Comparison of ENCODE assay signal across 8 mouse cellular contexts in genomic region chr8:60983688-60984079, GRCm38 (mm10). TPM values are rescaled to one million over a fixed set of nuclear protein-coding genes. Genes with fewer than 3 reads are reported as not detected.
DNase-seq lines count a peak whose midpoint lies in the region; ATAC-seq and TF ChIP-seq lines count a peak whose summit lies in the region.

No protein-coding gene starts in this region.

- peak overlapping the region; percentile 74 for H3K9ac ChIP-seq in ES-E14 (ENCODE audit: insufficient read depth, low read depth, low read length, poor library complexity, severe bottlenecking)
- H3K9ac ChIP-seq in forebrain, embryonic 14.5 days (ENCODE audit: low read length) = peak overlapping the region; percentile 83
- H3K9ac ChIP-seq in liver, embryonic 16.5 days (ENCODE audit: low read depth, low read length) = peak overlapping the region; percentile 83
- peak overlapping the region; percentile 80 for H3K9ac ChIP-seq in neural tube, embryonic 12.5 days

- H3K4me3 ChIP-seq in ES-E14 (ENCODE audit: insufficient read depth in 1 of 2, low read depth in 1 of 2, low read length in 2 of 2, poor library complexity in 1 of 2, severe bottlenecking in 1 of 2) = peak overlapping the region; percentile 60 to 97
- peak overlapping the region; percentile 73 for H3K4me3 ChIP-seq in forebrain, embryonic 14.5 days (ENCODE audit: low read depth, low read length)
- peak overlapping the region; percentile 99 for H3K4me3 ChIP-seq in liver, embryonic 16.5 days (ENCODE audit: low read depth, low read length)
- peak overlapping the region; percentile 79 for H3K4me3 ChIP-seq in neural tube, embryonic 12.5 days
- H3K4me3 ChIP-seq in testis, adult 2 months (ENCODE audit: control insufficient read depth, low read depth, low read length) = peak overlapping the region; percentile 95

- 7% methylated on average over 9 of the region's 9 CpGs for WGBS in forebrain, embryonic 14.5 days
- WGBS in liver, embryonic 16.5 days (ENCODE audit: insufficient replicate concordance) = 7% methylated on average over 9 of the region's 9 CpGs
- 10% methylated on average over 9 of the region's 9 CpGs for WGBS in neural tube, embryonic 12.5 days

- no peak for DNase-seq in ES-E14 (ENCODE audit: low read depth, low spot score)
- DNase-seq in forebrain, embryonic 14.5 days (ENCODE audit: low spot score) = peak; percentile 76
- DNase-seq in heart, postnatal 10 days = peak; percentile 67 to 72
- peak; percentile 70 for DNase-seq in layer of hippocampus, adult 11-12 months (ENCODE audit: low spot score)

- peak overlapping the region; percentile 97 for H3K4me2 ChIP-seq in forebrain, embryonic 14.5 days (ENCODE audit: low read length)
- H3K4me2 ChIP-seq in liver, embryonic 16.5 days (ENCODE audit: low read depth, low read length) = peak overlapping the region; percentile 89
- peak overlapping the region; percentile 97 for H3K4me2 ChIP-seq in neural tube, embryonic 12.5 days (replicated peaks)

- TF ChIP-seq CTCF in testis, adult 2 months (IDR thresholded peaks at IDR 0.05; ENCODE audit: control insufficient read depth, insufficient read depth, insufficient replicate concordance, low read depth, low read length) = 0 out of 2 replicates have a peak, but pooled peaks have one; percentile 14

- H3K4me1 ChIP-seq in ES-E14 (ENCODE audit: control insufficient read depth in 2 of 2, insufficient read depth in 2 of 2, low read length in 2 of 2, poor library complexity in 1 of 2) = 0 out of 4 replicates have a peak, but pooled peaks cover 0 to 4% of the 10 kb centered on the region in 2 experiments
- H3K4me1 ChIP-seq in forebrain, embryonic 14.5 days (ENCODE audit: control insufficient read depth, insufficient read depth, low read length) = peaks cover 6% of the 10 kb centered on the region
- H3K4me1 ChIP-seq in liver, embryonic 16.5 days (ENCODE audit: control insufficient read depth, low read depth, low read length) = peaks cover 17% of the 10 kb centered on the region
- no peaks in the 10 kb centered on the region for H3K4me1 ChIP-seq in neural tube, embryonic 12.5 days
- H3K4me1 ChIP-seq in testis, adult 2 months (ENCODE audit: control insufficient read depth, insufficient read depth, low read length) = peaks cover 2% of the 10 kb centered on the region; the same call in 1 of the 2 replicates

- peak overlapping the region; percentile 24; the same call in 1 of the 2 replicates for H3K27ac ChIP-seq in ES-E14 (ENCODE audit: insufficient read depth, low read depth, low read length, poor library complexity, severe bottlenecking)
- H3K27ac ChIP-seq in forebrain, embryonic 14.5 days (ENCODE audit: low read depth, low read length) = peak overlapping the region; percentile 52; the same call in 1 of the 2 replicates
- peak overlapping the region; percentile 99 for H3K27ac ChIP-seq in liver, embryonic 16.5 days (ENCODE audit: low read length)
- peak overlapping the region; percentile 62; the same call in 1 of the 2 replicates for H3K27ac ChIP-seq in neural tube, embryonic 12.5 days
- peak overlapping the region; percentile 92 for H3K27ac ChIP-seq in testis, adult 2 months (ENCODE audit: control insufficient read depth, insufficient read depth, low read depth, low read length)

- no peaks in the 10 kb centered on the region for H3K36me3 ChIP-seq in ES-E14 (ENCODE audit: control insufficient read depth, insufficient read depth, low read length, poor library complexity, severe bottlenecking)
- H3K36me3 ChIP-seq in forebrain, embryonic 14.5 days (ENCODE audit: control insufficient read depth, insufficient read depth, low read length) = no peaks in the 10 kb centered on the region
- no peaks in the 10 kb centered on the region for H3K36me3 ChIP-seq in liver, embryonic 16.5 days (ENCODE audit: control insufficient read depth, insufficient read depth)
- no peaks in the 10 kb centered on the region for H3K36me3 ChIP-seq in neural tube, embryonic 12.5 days
- no peaks in the 10 kb centered on the region for H3K36me3 ChIP-seq in testis, adult 2 months (ENCODE audit: control insufficient read depth, insufficient read depth, low read length)

- in situ Hi-C loops in ES-E14 (cut with MboI; ENCODE audit: low sequenced_read_pairs in 2 of 2, unreplicated experiment in 2 of 2) = no loop called here

- H3K27me3 ChIP-seq in forebrain, embryonic 14.5 days (replicated peaks; ENCODE audit: control insufficient read depth, insufficient read depth, low read length) = no peaks in the 10 kb centered on the region
- H3K27me3 ChIP-seq in liver, embryonic 16.5 days (ENCODE audit: control insufficient read depth, insufficient read depth, low read depth, low read length) = no peaks in the 10 kb centered on the region
- H3K27me3 ChIP-seq in neural tube, embryonic 12.5 days (replicated peaks) = no peaks in the 10 kb centered on the region
- H3K27me3 ChIP-seq in testis, adult 2 months (ENCODE audit: control insufficient read depth, insufficient read depth, low read length) = no peaks in the 10 kb centered on the region

- ATAC-seq in cerebellum, adult (ENCODE audit: insufficient number of reproducible peaks, low FRiP score, low TSS enrichment) = peak; percentile 81
- ATAC-seq in forebrain, embryonic 14.5 days = peak; percentile 64
- peak; percentile 52 for ATAC-seq in liver, embryonic 16.5 days (ENCODE audit: low read depth)
- ATAC-seq in neural tube, embryonic 12.5 days (ENCODE audit: low FRiP score, low read depth) = peak; percentile 73

- TF ChIP-seq POLR2A in testis, adult 2 months (IDR thresholded peaks at IDR 0.05; ENCODE audit: control insufficient read depth, low read depth, low read length) = peak; percentile 15; the same call in 1 of the 2 replicates

- intact Hi-C loops in heart, postnatal 10 days (cut with DNase I) = loop anchor here (2.0 kb wide), 1 partner anchor 29 kb away; no protein-coding TSS in a partner anchor

- no peaks in the 10 kb centered on the region for H3K9me3 ChIP-seq in ES-E14 (ENCODE audit: control insufficient read depth, insufficient read depth, low read depth, low read length)
- H3K9me3 ChIP-seq in forebrain, embryonic 14.5 days (replicated peaks; ENCODE audit: control insufficient read depth, low read length) = no peaks in the 10 kb centered on the region
- H3K9me3 ChIP-seq in liver, embryonic 16.5 days (replicated peaks; ENCODE audit: control insufficient read depth, low read length) = no peaks in the 10 kb centered on the region
- H3K9me3 ChIP-seq in neural tube, embryonic 12.5 days = no peaks in the 10 kb centered on the region

TF ChIP-seq in ES-E14, 5 proteins besides CTCF, POLR2A, EP300 and RAD21:
- no peak for TF ChIP-seq ZNF384 (IDR thresholded peaks at IDR 0.05; ENCODE audit: low read depth, low read length)
- TF ChIP-seq HCFC1 (IDR thresholded peaks at IDR 0.05; ENCODE audit: borderline replicate concordance, insufficient read depth, low read length) = no peak
- TF ChIP-seq ZC3H11A (IDR thresholded peaks at IDR 0.05; ENCODE audit: borderline replicate concordance, low read depth, low read length) = no peak
- TF ChIP-seq CHD2 (IDR thresholded peaks at IDR 0.05; ENCODE audit: low read depth, low read length) = no peak
- TF ChIP-seq MAFK (IDR thresholded peaks at IDR 0.05; ENCODE audit: insufficient read depth, low read depth, low read length) = no peak

RNA-seq across cellular contexts. Expression of gene Clcn3, which starts 0.6 kb away (rescaled TPM):
- 72.0 and 85.9 TPM in 2 replicates for total RNA-seq in ES-E14 (2012; rRNA removed)
- polyA plus RNA-seq in forebrain, embryonic 14.5 days (2014; fragmentation: Nextera tagmentation; extraction: Ambion mirVana) = 55.1 and 59.9 TPM in 2 replicates
- 10 to 100 TPM; 34.6 to 36.4 TPM for total RNA-seq in heart, postnatal 10 days (2021)
- 39.4 and 41.2 TPM in 2 replicates for polyA plus RNA-seq in liver, embryonic 16.5 days (2015; fragmentation: Nextera tagmentation; extraction: Ambion mirVana)
- polyA plus RNA-seq in neural tube, embryonic 12.5 days (2016; fragmentation: Nextera tagmentation; extraction: Ambion mirVana) = 45.4 and 47.4 TPM in 2 replicates
- polyA plus RNA-seq in testis, adult 2 months (2012; rRNA removed) = 13.2 and 15.6 TPM in 2 replicates

RNA-seq across cellular contexts. Expression of gene Nek1, which starts 9.3 kb away (rescaled TPM):
- total RNA-seq in ES-E14 (2012; rRNA removed) = 8.9 and 9.6 TPM in 2 replicates
- 19.9 and 25.2 TPM in 2 replicates for polyA plus RNA-seq in forebrain, embryonic 14.5 days (2014; fragmentation: Nextera tagmentation; extraction: Ambion mirVana)
- total RNA-seq in heart, postnatal 10 days (2021) = 1 to 10 TPM; 6.9 to 9.2 TPM
- 7.1 and 7.9 TPM in 2 replicates for polyA plus RNA-seq in liver, embryonic 16.5 days (2015; fragmentation: Nextera tagmentation; extraction: Ambion mirVana)
- polyA plus RNA-seq in neural tube, embryonic 12.5 days (2016; fragmentation: Nextera tagmentation; extraction: Ambion mirVana) = 21.5 and 22.6 TPM in 2 replicates
- 11.0 and 12.9 TPM in 2 replicates for polyA plus RNA-seq in testis, adult 2 months (2012; rRNA removed)

Comparison
In these comparisons a context has a peak if more than half of its experiments do, and no peak if none do; other contexts are left out.
1. H3K27ac ChIP-seq: peak in every context shown above with its lines; median percentile 99 in liver, embryonic 16.5 days; 92 in testis, adult 2 months; 62 in neural tube, embryonic 12.5 days; 52 in forebrain, embryonic 14.5 days; 24 in ES-E14.